Mouse (Mus musculus): ENCODE data around the gene Polr1e. TPM values are rescaled to one million over a fixed set of nuclear protein-coding genes. Genes with fewer than 3 reads are reported as not detected.
"Not testable (repeated sequence)": the region's sequence is repeated elsewhere in the genome, so short reads cannot be mapped to it uniquely, and the experiment has no call there.

The Polr1e gene
- polyA plus RNA-seq, 1 experiment from 2014 or later, result 35.9 TPM

GRCm38 (mm10) chr4:44981974-44982287, 36.5 kb upstream of the Polr1e start:
- no peaks in the 10 kb centered on the region for H3K27me3 ChIP-seq (replicated peaks)
- peak; percentile 3; the same call in 1 of the 2 replicates for ATAC-seq
- no peaks in the 10 kb centered on the region for H3K9me3 ChIP-seq
- peak overlapping the region; percentile 89 for H3K27ac ChIP-seq
- 31% methylated on average over 5 of the region's 5 CpGs for WGBS
- peak overlapping the region; percentile 81 for H3K4me3 ChIP-seq (replicated peaks)
- peaks cover 12% of the 10 kb centered on the region for H3K36me3 ChIP-seq
- H3K4me2 ChIP-seq (replicated peaks), result peak overlapping the region; percentile 92
- H3K9ac ChIP-seq, result peak overlapping the region; percentile 92
- H3K4me1 ChIP-seq (replicated peaks), result peaks cover 23% of the 10 kb centered on the region

DNA sequence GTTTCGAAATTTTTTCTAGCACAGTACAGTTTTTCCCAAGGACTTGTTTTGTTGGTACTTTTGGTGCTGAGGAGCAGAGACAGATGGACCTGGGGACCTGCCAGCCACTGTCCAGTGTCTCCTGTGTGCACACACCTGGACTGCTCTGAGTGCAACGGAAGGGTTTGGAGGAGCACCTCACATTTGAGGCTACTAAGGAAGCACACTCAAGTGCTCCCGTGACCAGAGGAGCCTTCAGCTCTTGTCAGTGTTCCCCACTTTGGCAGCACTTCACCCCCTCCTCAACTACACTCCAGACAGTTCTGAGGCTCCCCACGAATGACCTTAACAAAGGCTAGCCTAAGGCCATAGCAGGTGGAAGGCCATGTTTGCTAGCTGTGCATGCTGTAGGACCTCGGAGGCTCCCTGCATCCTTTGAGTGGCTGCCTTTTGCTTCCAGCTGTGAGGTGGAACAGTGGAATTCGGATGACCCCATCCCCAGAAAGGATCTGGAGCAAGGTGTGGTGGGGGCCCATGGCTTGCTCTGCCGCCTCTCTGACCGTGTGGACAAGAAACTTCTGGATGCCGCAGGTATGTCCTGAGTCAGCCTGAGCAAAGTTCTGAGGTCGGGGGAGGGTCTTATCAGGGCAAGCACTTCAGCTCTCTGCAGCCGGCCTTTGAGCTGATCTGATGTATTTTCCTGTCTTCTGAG, 35.8 kb upstream of the Polr1e start:
- no peak overlapping the region for H3K9ac ChIP-seq
- ATAC-seq, result 0 out of 2 replicates have a peak, but pooled peaks have one; percentile 11

GRCm38 (mm10) chr4:44983131-44983740, 35.1 kb upstream of the Polr1e start:
- no peak overlapping the region for H3K4me3 ChIP-seq (replicated peaks)
- no peak overlapping the region for H3K9ac ChIP-seq
- H3K27ac ChIP-seq, result peak overlapping the region; percentile 44; the same call in 1 of the 2 replicates

More for the DNA sequence above, 35.8 kb upstream of the Polr1e start:
- WGBS, result 61% methylated on average over 11 of the region's 11 CpGs
- Histone ChIP-seq H3K9me3 (no peaks in the 10 kb centered on the region), H3K4me2 (replicated peaks) (peak overlapping the region; percentile 92), H3K4me3 (replicated peaks) (peak overlapping the region; percentile 81), H3K27me3 (replicated peaks) (no peaks in the 10 kb centered on the region), H3K27ac (0 out of 2 replicates have a peak overlapping the region, but pooled peaks have one; percentile 44), H3K36me3 (peaks cover 16% of the 10 kb centered on the region), H3K4me1 (replicated peaks) (peaks cover 23% of the 10 kb centered on the region)

DNA sequence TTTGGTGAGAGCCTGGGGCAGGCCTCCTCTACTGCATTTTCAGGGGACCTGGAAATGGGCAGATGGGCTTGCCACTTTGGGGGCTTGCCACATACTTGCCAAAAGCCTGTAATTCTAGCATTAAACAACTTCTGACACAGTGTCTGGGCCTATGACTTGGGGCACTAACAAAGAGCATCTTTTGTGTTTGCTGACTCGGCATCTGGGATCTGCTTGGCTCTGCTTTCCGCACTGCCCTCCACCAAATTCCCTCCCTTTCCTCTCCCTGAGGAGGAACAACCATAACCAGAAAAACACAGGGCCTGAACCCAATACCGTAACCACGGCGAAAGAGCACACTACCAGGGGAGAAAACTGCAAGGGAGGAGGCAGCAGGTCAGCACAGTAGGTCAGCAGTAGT, 27.8 kb upstream of the Polr1e start:
- H3K4me2 ChIP-seq (replicated peaks), result no peak overlapping the region
- peaks cover 36% of the 10 kb centered on the region for H3K36me3 ChIP-seq
- H3K27me3 ChIP-seq (replicated peaks), result no peaks in the 10 kb centered on the region
- 95% methylated on average over 5 of the region's 5 CpGs for WGBS
- H3K9me3 ChIP-seq, result no peaks in the 10 kb centered on the region
- H3K27ac ChIP-seq, result no peak overlapping the region
- H3K4me3 ChIP-seq (replicated peaks), result no peak overlapping the region
- no peak overlapping the region for H3K9ac ChIP-seq
- H3K4me1 ChIP-seq (replicated peaks), result no peaks in the 10 kb centered on the region
- no peak for ATAC-seq

More at GRCm38 (mm10) chr4:44983131-44983740, 35.1 kb upstream of the Polr1e start:
- 64% methylated on average over 10 of the region's 10 CpGs for WGBS
- H3K4me1 ChIP-seq (replicated peaks), result peaks cover 23% of the 10 kb centered on the region
- H3K4me2 ChIP-seq (replicated peaks), result peak overlapping the region; percentile 92
- peaks cover 16% of the 10 kb centered on the region for H3K36me3 ChIP-seq
- ATAC-seq, result 0 out of 2 replicates have a peak, but pooled peaks have one; percentile 9
- no peaks in the 10 kb centered on the region for H3K27me3 ChIP-seq (replicated peaks)
- H3K9me3 ChIP-seq, result no peaks in the 10 kb centered on the region

- H3K9me3 ChIP-seq; H3K27me3 ChIP-seq (replicated peaks); H3K4me3 ChIP-seq (replicated peaks); H3K9ac ChIP-seq; H3K4me2 ChIP-seq (replicated peaks); ATAC-seq; H3K4me1 ChIP-seq (replicated peaks); H3K27ac ChIP-seq: not testable (repeated sequence)
- WGBS, result 90% methylated on average over 11 of the region's 11 CpGs
- peaks cover 27% of the 10 kb centered on the region for H3K36me3 ChIP-seq
These were observed 26.1 kb upstream of the Polr1e start for GRCm38 (mm10) chr4:44992330-44992729.

DNA sequence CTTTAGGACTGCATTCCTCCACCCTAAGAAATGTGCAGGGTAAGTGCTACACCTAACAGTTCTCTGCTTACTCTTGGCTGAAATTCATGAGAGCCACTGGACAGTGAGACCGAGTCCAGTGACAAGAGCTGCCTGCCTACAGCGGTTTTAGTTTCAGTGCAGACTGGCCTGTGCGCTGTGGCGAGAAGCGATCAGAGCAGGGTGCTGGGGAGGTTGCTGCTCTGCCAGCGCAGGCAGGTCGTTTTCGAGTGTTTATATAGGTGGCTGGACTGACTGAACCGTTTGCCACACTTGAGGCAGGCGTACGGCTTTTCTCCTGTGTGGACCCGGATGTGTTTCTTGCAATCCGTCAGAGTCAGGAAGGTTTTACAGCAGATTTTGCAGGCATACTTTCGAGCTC, 25.2 kb upstream of the Polr1e start:
- not testable (repeated sequence) for H3K9me3 ChIP-seq; H3K4me3 ChIP-seq (replicated peaks); H3K4me1 ChIP-seq (replicated peaks); H3K27me3 ChIP-seq (replicated peaks); H3K4me2 ChIP-seq (replicated peaks); ATAC-seq; H3K27ac ChIP-seq; H3K9ac ChIP-seq
- 78% methylated on average over 14 of the region's 14 CpGs for WGBS
- H3K36me3 ChIP-seq, result peaks cover 24% of the 10 kb centered on the region

DNA sequence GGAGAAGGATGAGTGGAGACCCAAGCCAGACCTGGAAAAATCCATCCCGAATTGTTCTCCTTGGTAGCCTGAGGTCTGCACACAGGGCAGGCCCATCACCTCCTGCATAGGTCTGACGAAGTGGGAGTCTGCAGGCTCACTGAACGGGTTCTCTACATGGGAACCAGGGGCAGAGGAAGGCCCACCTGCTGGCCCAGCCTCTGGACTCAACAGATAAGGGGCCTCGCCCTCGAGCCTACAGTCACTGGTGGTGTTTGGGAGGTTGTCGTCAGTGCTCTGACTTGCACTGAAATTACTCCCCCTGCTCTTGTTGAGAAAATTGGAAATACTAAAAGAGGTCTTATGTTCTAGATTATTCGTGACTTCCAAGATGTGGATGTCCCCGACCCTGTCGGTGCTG, 24.5 kb upstream of the Polr1e start:
- Histone ChIP-seq H3K9ac (no peak overlapping the region), H3K36me3 (peaks cover 24% of the 10 kb centered on the region), H3K27me3 (replicated peaks) (no peaks in the 10 kb centered on the region), H3K4me1 (replicated peaks) (no peaks in the 10 kb centered on the region), H3K27ac (no peak overlapping the region), H3K4me3 (replicated peaks) (no peak overlapping the region), H3K9me3 (no peaks in the 10 kb centered on the region), H3K4me2 (replicated peaks) (no peak overlapping the region)
- ATAC-seq, result peak; percentile 36; the same call in 1 of the 2 replicates
- 83% methylated on average over 9 of the region's 9 CpGs for WGBS

DNA sequence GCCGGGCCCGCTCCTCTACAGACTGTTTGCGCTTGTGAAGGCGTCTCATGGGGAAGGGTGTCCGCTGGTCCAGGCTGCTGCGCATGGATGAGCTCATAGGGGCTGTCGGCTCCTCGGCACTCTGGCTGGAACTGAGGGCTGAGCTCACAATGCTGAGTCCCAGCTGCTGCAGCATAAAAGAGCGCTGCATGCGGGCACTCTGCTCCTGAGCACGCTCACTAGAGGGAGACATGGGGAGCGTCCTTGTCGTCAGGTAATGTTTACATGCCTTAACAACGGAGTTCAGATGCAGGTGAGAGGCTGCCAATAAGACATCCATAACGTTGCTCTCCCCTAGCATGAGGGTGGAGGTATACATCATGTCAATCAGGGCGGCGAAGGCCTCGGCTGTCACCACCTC, 23.6 kb upstream of the Polr1e start:
- Histone ChIP-seq H3K4me3 (replicated peaks) (no peak overlapping the region), H3K4me2 (replicated peaks) (no peak overlapping the region), H3K4me1 (replicated peaks) (no peaks in the 10 kb centered on the region), H3K9me3 (no peaks in the 10 kb centered on the region), H3K36me3 (peaks cover 16% of the 10 kb centered on the region; the same call in 1 of the 2 replicates), H3K9ac (no peak overlapping the region), H3K27me3 (replicated peaks) (no peaks in the 10 kb centered on the region), H3K27ac (no peak overlapping the region)
- ATAC-seq, result no peak
- WGBS, result 82% methylated on average over 18 of the region's 18 CpGs

DNA sequence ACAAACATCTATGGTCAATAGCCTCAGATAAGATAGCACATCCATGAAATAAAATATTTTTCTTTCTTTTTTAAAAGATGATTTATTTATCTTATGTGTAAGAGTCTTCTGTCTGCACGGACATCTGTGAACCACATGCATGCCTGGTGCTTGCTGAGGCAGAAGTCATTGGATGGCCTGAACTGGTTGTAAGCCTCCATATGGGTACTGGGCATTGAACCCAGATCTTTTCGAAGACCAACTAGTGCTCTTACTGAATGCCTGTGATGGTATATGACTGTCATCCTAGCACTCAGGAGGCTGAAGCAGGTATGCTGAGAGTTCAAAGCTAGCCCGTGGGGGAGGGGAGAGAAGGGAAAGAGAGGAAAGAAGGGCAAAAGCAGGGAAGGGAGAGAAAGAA, 20.3 kb upstream of the Polr1e start:
- 72% methylated on average over 3 of the region's 3 CpGs for WGBS
- Histone ChIP-seq H3K36me3 (peaks cover 5% of the 10 kb centered on the region; the same call in 1 of the 2 replicates), H3K9me3 (no peaks in the 10 kb centered on the region), H3K4me3 (replicated peaks) (no peak overlapping the region), H3K4me2 (replicated peaks) (no peak overlapping the region), H3K27ac (no peak overlapping the region), H3K27me3 (replicated peaks) (no peaks in the 10 kb centered on the region), H3K9ac (no peak overlapping the region), H3K4me1 (replicated peaks) (no peaks in the 10 kb centered on the region)
- ATAC-seq, result no peak

GRCm38 (mm10) chr4:45000001-45000400, 18.4 kb upstream of the Polr1e start:
- Histone ChIP-seq H3K9me3 (no peaks in the 10 kb centered on the region), H3K27me3 (replicated peaks) (no peaks in the 10 kb centered on the region), H3K27ac (no peak overlapping the region), H3K9ac (no peak overlapping the region), H3K36me3 (no peaks in the 10 kb centered on the region), H3K4me1 (replicated peaks) (no peaks in the 10 kb centered on the region), H3K4me2 (replicated peaks) (no peak overlapping the region), H3K4me3 (replicated peaks) (no peak overlapping the region)
- 87% methylated on average over 6 of the region's 6 CpGs for WGBS
- no peak for ATAC-seq

DNA sequence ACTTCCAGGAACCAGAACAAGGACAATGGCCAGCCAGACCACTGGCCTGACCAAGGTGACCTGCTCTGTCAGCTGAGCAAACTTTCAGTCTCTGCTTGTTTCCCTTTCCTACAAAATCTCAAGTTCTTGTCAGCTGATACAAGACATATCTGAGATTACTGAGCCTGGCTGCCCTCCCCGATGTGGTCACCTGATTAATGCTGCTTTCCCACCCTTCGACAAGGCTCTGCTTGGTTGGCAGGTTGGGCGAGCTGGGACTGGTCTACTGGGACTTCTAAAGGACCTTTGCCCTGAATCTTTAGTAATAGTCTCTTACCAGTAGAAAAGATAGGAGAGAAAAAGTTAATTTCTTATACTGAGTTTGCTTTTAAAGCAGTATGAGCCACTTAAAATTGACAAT, 12.9 kb upstream of the Polr1e start:
- ATAC-seq, result peak; percentile 70; the same call in 1 of the 2 replicates
- Histone ChIP-seq H3K9me3 (no peaks in the 10 kb centered on the region), H3K27ac (no peak overlapping the region), H3K27me3 (replicated peaks) (no peaks in the 10 kb centered on the region), H3K36me3 (no peaks in the 10 kb centered on the region), H3K9ac (no peak overlapping the region), H3K4me2 (replicated peaks) (no peak overlapping the region), H3K4me3 (replicated peaks) (no peak overlapping the region), H3K4me1 (replicated peaks) (peaks cover 7% of the 10 kb centered on the region; the same call in 1 of the 2 replicates)
- WGBS, result 72% methylated on average over 3 of the region's 3 CpGs

DNA sequence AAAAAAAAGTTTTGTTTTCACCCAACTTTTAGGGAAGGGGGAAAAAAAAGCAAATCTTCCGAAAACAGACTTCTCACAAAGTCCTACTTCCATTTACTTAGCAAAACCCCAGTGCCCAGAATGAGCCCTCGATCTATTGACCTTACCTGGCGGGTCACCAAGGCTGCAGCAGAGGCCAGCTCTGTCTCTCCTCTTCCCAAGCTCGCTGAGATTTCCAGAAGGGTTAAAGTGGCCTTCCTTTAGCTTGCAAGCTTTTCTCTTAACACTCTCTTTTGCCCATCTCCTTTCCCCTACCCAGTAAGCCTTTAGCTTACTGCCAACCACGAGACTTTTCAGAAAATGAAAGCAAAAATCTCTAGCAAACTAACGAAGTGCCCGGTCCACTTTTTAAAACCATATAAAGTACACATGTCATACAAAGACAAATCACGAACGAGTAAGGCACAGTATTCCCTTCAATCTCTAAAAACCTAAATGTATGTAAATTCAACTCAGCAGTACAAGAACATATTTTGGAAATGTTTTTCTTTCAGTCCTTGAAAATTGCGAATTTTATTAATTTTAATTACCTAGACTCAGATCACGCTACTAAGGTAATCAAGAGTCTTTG, 7.5 kb upstream of the Polr1e start:
- WGBS, result 6% methylated on average over 11 of the region's 11 CpGs

More for the DNA sequence above, 7.5 kb upstream of the Polr1e start:
- no peaks in the 10 kb centered on the region for H3K27me3 ChIP-seq (replicated peaks)
- no peak for ATAC-seq
- H3K4me3 ChIP-seq (replicated peaks), result peak overlapping the region; percentile 57
- peak overlapping the region; percentile 55 for H3K4me2 ChIP-seq (replicated peaks)
- H3K9me3 ChIP-seq, result no peaks in the 10 kb centered on the region
- H3K36me3 ChIP-seq, result no peaks in the 10 kb centered on the region
- H3K27ac ChIP-seq, result peak overlapping the region; percentile 89
- peaks cover 19% of the 10 kb centered on the region for H3K4me1 ChIP-seq (replicated peaks)
- peak overlapping the region; percentile 34 for H3K9ac ChIP-seq

All from intestine, embryonic 15.5 days (tissue).